Mouse (Mus musculus): ENCODE data around the gene Jph2.

The Jph2 gene

DNA sequence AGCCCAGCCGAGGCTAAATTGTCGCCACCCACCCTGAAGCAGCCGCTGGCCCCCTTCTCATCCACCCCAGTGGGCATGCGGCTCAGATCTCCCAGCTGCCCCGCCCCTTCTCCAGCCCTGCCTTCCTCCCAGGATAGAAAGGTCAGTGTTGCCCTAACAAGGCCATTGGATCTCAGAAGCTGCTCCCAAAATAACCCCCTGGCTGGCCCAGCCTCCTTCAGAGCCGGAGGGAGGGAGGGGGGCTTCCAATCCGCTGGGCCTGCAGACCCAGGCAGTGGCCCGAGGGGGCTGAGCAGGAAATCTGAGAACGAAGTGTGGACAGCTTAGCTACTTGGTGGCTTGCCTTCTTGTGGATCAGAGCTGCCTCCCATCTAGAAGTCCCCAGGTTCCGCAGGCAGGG is at the start of gene Jph2:
Jph2 (minus strand) TSS at position 89 of the 400 bp plus-strand sequence.
- H3K36me3 ChIP-seq (ENCODE audit: insufficient read depth, low read length), result no peaks in the 10 kb centered on the region
- H3K4me1 ChIP-seq (replicated peaks; ENCODE audit: low read depth, low read length), result peaks cover 18% of the 10 kb centered on the region
- peak within 1 kb of the TSS; percentile 32; the same call in 1 of the 2 replicates for H3K4me3 ChIP-seq (replicated peaks; ENCODE audit: low read length)
- TF ChIP-seq NANOG (IDR thresholded peaks at IDR 0.05; ENCODE audit: borderline replicate concordance, low read length) (no peak), POU5F1 (IDR thresholded peaks at IDR 0.05; ENCODE audit: borderline replicate concordance, low read length) (no peak), CTCF (conservative IDR thresholded peaks at IDR 0.05; ENCODE audit: low read length) (no peak)
- no peaks in the 10 kb centered on the region for H3K9me3 ChIP-seq (ENCODE audit: low read length)
- H3K27me3 ChIP-seq (ENCODE audit: insufficient read depth, low read length), result peaks cover 30% of the 10 kb centered on the region

DNA sequence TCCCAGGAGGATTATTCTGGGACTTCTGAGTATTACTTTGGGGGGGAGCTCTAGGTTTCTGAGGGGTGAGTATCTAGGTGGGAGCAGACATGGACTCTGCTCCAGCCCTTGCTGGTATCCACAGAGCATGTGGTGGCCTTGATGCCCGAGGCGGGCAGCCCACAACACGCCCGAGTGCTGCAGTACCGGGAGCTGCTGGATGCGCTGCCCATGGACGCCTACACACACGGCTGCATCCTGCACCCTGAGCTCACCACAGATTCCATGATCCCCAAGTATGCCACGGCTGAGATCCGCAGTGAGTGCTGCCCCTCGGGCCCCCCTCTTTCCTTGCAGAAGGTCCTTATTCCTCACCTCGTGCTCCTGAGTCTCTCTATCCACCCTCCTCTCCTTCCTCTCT is 49.6 kb upstream of the Jph2 start:
- TF ChIP-seq CTCF (conservative IDR thresholded peaks at IDR 0.05; ENCODE audit: low read length), result no peak
- TF ChIP-seq NANOG (IDR thresholded peaks at IDR 0.05; ENCODE audit: borderline replicate concordance, low read length), result no peak
- TF ChIP-seq POU5F1 (IDR thresholded peaks at IDR 0.05; ENCODE audit: borderline replicate concordance, low read length), result no peak
- no peak overlapping the region for H3K4me3 ChIP-seq (replicated peaks; ENCODE audit: low read length)
- H3K9me3 ChIP-seq (ENCODE audit: low read length), result no peaks in the 10 kb centered on the region
- H3K36me3 ChIP-seq (ENCODE audit: insufficient read depth, low read length), result no peaks in the 10 kb centered on the region
- peaks cover 5% of the 10 kb centered on the region for H3K27me3 ChIP-seq (ENCODE audit: insufficient read depth, low read length)
- H3K4me1 ChIP-seq (replicated peaks; ENCODE audit: low read depth, low read length), result peaks cover 50% of the 10 kb centered on the region

DNA sequence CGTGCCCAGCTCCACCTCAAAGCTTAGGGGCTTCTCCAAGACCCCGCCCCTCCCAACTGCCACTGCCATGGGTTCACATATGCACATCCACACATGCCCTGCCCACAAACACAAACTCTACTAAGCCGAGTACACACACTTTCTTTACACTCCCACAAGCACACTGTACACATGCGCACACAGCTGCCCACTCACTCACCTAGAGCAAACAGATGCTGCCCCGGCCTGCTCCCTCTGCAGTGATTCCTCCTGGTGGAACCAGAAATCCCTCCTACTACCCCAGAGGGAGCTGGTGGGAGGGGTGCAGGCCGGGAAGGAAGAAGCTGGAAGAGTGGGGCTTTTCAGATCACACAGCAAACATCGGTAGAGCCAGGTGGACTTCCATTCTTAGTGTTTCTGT is 46.2 kb upstream of the Jph2 start:
- H3K4me1 ChIP-seq (replicated peaks; ENCODE audit: low read depth, low read length), result peaks cover 40% of the 10 kb centered on the region
- TF ChIP-seq POU5F1 (IDR thresholded peaks at IDR 0.05; ENCODE audit: borderline replicate concordance, low read length), result no peak
- TF ChIP-seq NANOG (IDR thresholded peaks at IDR 0.05; ENCODE audit: borderline replicate concordance, low read length), result no peak
- no peak for TF ChIP-seq CTCF (conservative IDR thresholded peaks at IDR 0.05; ENCODE audit: low read length)
- H3K36me3 ChIP-seq (ENCODE audit: insufficient read depth, low read length), result no peaks in the 10 kb centered on the region
- H3K27me3 ChIP-seq (ENCODE audit: insufficient read depth, low read length), result 0 out of 2 replicates have a peak, but pooled peaks cover 6% of the 10 kb centered on the region
- peak overlapping the region; percentile 43 for H3K4me3 ChIP-seq (replicated peaks; ENCODE audit: low read length)
- no peaks in the 10 kb centered on the region for H3K9me3 ChIP-seq (ENCODE audit: low read length)

DNA sequence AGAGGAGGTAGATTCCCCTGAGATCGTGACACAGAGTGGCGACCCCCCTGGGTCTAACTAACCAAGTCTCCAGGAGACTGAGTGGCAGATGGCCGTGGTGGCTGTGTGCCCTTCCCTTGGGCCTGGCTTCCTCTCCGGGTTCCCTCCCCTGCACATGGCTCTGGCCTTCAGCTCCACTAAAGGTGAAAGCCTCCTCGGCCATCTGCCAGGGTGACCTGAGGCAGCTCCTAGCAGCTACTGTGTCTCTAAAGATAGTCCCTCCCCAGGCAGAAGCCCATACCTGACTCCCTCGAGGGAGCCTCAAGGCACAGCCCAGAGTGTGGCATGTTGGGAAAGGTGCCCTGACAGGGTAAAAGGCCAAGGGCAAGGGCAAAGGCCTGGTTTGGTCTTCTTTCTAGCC is 45.8 kb upstream of the Jph2 start:
- H3K4me3 ChIP-seq (replicated peaks; ENCODE audit: low read length), result peak overlapping the region; percentile 43
- H3K36me3 ChIP-seq (ENCODE audit: insufficient read depth, low read length), result no peaks in the 10 kb centered on the region
- H3K27me3 ChIP-seq (ENCODE audit: insufficient read depth, low read length), result peaks cover 10% of the 10 kb centered on the region
- TF ChIP-seq CTCF (conservative IDR thresholded peaks at IDR 0.05; ENCODE audit: low read length) (no peak), POU5F1 (IDR thresholded peaks at IDR 0.05; ENCODE audit: borderline replicate concordance, low read length) (no peak), NANOG (IDR thresholded peaks at IDR 0.05; ENCODE audit: borderline replicate concordance, low read length) (no peak)
- H3K9me3 ChIP-seq (ENCODE audit: low read length), result no peaks in the 10 kb centered on the region
- peaks cover 45% of the 10 kb centered on the region for H3K4me1 ChIP-seq (replicated peaks; ENCODE audit: low read depth, low read length)

DNA sequence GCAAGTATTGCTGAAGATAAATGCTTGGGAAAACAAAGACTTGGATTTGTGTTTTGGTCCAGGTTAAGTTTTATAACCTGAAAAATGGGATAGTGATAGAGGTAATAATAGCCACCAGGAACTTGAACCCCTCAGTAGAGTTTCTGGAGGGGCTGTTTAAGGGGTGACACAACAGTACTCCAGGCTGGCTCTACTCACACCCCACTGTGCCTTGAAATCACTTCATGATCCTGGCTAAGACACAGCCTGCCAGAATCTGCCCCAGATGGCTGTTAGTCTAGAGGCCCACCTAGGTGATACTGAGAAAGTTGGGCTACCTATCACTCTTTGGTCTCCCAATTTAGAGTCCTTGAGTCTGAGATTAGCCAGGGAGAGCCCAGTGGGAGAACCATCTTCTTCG is 41.7 kb upstream of the Jph2 start:
- Histone ChIP-seq H3K4me1 (replicated peaks; ENCODE audit: low read depth, low read length) (peaks cover 41% of the 10 kb centered on the region), H3K36me3 (ENCODE audit: insufficient read depth, low read length) (no peaks in the 10 kb centered on the region), H3K27me3 (ENCODE audit: insufficient read depth, low read length) (peaks cover 15% of the 10 kb centered on the region), H3K4me3 (replicated peaks; ENCODE audit: low read length) (no peak overlapping the region), H3K9me3 (ENCODE audit: low read length) (no peaks in the 10 kb centered on the region)
- TF ChIP-seq CTCF (conservative IDR thresholded peaks at IDR 0.05; ENCODE audit: low read length) (no peak), NANOG (IDR thresholded peaks at IDR 0.05; ENCODE audit: borderline replicate concordance, low read length) (no peak), POU5F1 (IDR thresholded peaks at IDR 0.05; ENCODE audit: borderline replicate concordance, low read length) (no peak)

DNA sequence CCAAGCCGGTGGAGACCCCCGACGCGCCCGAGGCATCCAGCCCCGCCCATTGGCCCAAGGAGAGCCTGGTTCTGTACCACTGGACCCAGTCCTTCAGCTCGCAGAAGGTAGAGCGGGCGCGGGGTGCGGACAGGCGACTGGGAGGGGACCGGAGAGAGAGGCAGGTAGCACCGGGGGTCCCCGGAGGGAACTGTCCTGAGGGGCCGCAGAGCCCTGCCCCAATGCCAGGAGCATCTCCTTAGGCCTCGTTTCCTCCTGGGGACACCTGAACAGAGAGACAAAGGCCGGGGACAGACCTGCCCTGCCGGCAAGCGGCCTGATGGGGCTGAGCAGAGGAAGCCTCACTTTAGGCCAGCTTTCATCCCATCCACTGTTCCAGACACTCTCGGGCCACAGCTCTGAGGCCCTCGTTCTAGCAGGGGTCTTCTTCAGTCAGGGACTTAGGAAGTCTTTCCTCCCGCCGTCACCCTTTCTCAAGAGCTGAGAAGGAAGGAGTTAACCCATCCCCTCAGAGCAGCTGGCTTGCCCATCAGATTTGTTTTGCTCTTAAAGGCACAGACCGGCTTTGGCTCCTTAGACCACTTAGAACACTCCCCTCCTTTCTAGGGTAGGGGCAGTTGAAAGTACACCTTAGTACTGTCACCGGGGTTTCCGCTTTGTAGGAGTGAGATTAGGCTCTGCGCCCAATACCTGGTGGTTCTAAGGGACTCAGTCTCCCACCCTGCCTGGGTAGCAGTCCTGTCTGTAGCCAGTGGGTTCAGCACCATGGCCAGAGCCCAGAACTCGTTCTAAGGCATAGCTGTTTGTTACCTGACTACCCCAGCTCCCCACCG is 41.0 kb upstream of the Jph2 start:
- Histone ChIP-seq H3K4me1 (replicated peaks; ENCODE audit: low read depth, low read length) (peaks cover 41% of the 10 kb centered on the region), H3K27me3 (ENCODE audit: insufficient read depth, low read length) (peaks cover 15% of the 10 kb centered on the region), H3K4me3 (replicated peaks; ENCODE audit: low read length) (peak overlapping the region; percentile 81), H3K9me3 (ENCODE audit: low read length) (no peaks in the 10 kb centered on the region), H3K36me3 (ENCODE audit: insufficient read depth, low read length) (no peaks in the 10 kb centered on the region)
- no peak for TF ChIP-seq POU5F1 (IDR thresholded peaks at IDR 0.05; ENCODE audit: borderline replicate concordance, low read length)
- TF ChIP-seq CTCF (conservative IDR thresholded peaks at IDR 0.05; ENCODE audit: low read length), result no peak
- TF ChIP-seq NANOG (IDR thresholded peaks at IDR 0.05; ENCODE audit: borderline replicate concordance, low read length), result no peak

DNA sequence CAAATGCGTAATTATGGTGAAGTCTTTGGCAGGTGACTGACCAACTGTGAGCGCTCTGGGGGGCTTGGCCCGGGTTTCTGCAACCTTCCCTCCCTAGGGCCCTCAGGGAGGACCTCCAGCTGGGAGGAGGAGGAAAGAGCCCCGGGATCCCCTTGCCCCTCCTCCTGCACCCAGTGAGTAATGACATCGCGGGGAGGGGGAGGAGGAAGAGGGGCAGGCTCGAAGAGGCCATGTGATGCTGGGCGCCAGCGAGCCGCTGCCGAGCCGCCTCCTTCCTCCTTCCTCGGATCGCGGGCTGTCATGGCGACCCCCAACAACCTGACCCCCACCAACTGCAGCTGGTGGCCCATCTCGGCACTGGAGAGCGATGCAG is 40.4 kb upstream of the Jph2 start, which contains the start of gene Gdap1l1:
Gdap1l1 (plus strand) TSS at position 231 of the 373 bp plus-strand sequence.
- Histone ChIP-seq H3K4me1 (replicated peaks; ENCODE audit: low read depth, low read length) (peaks cover 41% of the 10 kb centered on the region), H3K4me3 (replicated peaks; ENCODE audit: low read length) (peak within 1 kb of the TSS; percentile 81), H3K9me3 (ENCODE audit: low read length) (no peaks in the 10 kb centered on the region), H3K36me3 (ENCODE audit: insufficient read depth, low read length) (no peaks in the 10 kb centered on the region), H3K27me3 (ENCODE audit: insufficient read depth, low read length) (peaks cover 15% of the 10 kb centered on the region)
- TF ChIP-seq CTCF (conservative IDR thresholded peaks at IDR 0.05; ENCODE audit: low read length) (no peak), NANOG (IDR thresholded peaks at IDR 0.05; ENCODE audit: borderline replicate concordance, low read length) (no peak), POU5F1 (IDR thresholded peaks at IDR 0.05; ENCODE audit: borderline replicate concordance, low read length) (no peak)

DNA sequence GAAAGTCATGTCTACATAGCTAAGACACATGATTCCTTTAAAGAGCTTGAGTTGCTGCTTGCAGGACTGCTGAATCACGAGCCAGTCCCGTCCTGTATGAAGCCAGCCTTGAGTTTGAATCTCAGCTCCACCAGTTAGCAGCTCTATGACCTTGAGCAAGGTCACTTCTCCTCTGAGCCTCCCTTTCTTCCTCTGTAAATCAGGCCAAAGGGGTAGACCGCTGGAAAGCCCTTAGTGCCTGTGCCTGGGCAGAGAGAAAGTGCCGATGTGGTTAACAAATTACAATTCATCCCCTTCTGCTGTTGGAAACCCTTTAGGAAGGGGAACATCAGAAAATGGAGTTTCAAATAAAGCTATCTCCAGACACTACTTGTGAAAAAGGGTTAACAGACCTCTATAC is 40.0 kb upstream of the Jph2 start:
- Histone ChIP-seq H3K4me3 (replicated peaks; ENCODE audit: low read length) (peak overlapping the region; percentile 81), H3K9me3 (ENCODE audit: low read length) (no peaks in the 10 kb centered on the region), H3K27me3 (ENCODE audit: insufficient read depth, low read length) (peaks cover 15% of the 10 kb centered on the region), H3K36me3 (ENCODE audit: insufficient read depth, low read length) (no peaks in the 10 kb centered on the region), H3K4me1 (replicated peaks; ENCODE audit: low read depth, low read length) (peaks cover 43% of the 10 kb centered on the region)
- no peak for TF ChIP-seq NANOG (IDR thresholded peaks at IDR 0.05; ENCODE audit: borderline replicate concordance, low read length)
- no peak for TF ChIP-seq POU5F1 (IDR thresholded peaks at IDR 0.05; ENCODE audit: borderline replicate concordance, low read length)
- no peak for TF ChIP-seq CTCF (conservative IDR thresholded peaks at IDR 0.05; ENCODE audit: low read length)
